Mouse (Mus musculus) cerebellum, adult 9-11 months (tissue): Measurements from ENCODE around the gene Srrm3.
A peak's percentile ranks its signal among the peaks of the same experiment; 100 is the strongest.

Experiments used
- DNase-seq: peaks from one replicate; pipeline ENCODE4 v3.0.0; 2022

Gene Srrm3

DNA sequence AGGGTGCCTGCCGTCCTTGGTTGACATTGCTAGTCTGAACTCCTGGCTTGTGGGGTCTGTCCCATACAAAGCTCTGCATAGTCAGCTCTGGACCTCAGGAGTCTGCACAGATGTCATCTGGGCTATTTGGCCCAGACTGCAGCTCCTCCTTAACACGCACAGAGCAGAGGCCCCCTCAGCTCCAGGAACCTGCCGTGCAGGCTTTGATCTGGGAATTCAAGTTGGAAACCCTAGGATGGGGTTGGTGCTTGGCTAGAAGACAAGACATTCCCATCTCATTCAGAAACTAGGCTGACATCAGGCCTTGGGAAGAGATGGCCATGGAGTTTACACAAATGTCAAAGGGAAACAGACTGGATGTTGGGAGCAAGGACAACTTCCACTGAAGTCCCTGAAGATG lies 17.8 kb downstream of the Srrm3 start:
- DNase-seq, result peak; percentile 37

DNA sequence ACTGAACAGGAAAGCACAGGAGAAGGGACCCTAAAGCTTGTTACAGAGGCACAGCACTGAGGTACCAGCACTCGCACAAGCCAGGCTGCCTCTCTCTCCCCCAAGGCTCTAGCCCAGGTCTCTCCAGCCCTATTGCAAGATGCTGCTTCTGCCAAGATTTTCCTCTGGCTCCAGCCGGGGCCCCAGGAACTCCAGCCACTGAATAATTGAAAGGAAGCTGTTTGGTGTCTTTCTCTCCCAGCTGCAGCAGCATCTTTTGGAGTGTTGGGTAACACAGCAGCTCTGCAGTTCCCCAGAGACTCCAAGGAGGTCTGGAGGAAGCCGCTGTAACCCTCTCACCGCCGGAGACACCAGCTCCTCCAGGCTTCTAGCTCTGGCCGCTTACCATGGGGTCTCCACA lies 19.5 kb downstream of the Srrm3 start:
- DNase-seq, result no peak

DNA sequence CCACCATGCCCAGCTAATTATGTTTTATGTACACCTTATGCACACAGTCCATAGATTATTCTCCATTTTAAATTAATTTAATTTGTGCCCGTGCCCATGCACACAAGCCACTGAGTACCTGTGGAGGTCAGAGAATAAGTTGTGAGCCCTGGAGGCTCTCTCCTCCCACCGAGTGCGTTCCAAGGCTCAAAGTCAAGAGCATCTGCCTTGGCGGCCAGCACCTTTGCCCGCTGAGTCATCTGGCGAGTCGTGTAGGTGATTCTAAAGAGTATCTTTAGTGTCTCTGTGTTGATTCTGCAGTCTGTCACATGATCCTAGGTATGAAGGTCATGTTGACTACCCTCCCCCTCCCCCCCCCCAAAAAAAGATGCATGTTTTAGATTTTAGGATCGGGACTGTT lies 22.7 kb downstream of the Srrm3 start:
- no peak for DNase-seq

- no peak for DNase-seq
These were observed 26.0 kb downstream of the Srrm3 start for GRCm38 (mm10) chr5:135832729-135833128.

DNA sequence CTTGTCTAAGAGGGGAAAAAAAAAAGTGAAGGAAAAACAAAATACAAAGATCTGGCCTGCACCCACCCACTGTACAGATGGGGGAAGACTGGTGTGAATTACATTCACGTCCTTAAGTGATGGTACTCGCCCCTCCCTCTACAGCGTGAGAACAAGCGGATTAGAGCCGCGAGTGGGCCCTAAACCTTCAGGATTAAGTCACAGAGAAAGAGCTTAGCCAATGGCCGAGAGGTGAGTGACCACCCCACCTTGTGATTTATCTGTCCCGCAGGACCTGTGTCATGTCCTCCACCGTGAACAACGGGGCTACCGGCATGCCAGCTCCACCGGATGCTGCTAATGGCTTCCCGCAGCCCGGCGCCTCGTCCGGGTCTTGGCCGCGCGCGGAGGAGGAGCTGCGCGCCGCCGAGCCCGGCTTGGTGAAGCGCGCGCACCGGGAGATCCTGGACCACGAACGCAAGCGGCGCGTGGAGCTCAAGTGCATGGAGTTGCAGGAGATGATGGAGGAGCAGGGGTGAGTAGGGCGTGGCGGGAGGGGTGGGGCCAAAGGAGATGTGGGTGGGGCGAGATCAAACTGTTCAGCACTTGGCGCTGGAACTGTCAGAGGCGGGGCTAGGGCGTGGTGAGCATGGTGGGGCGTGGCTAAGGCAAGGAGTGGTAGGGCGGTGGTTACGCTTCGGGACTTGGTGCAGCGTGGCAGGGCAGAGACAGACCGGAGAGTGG lies 28.2 kb downstream of the Srrm3 start:
- DNase-seq, result peak; percentile 85

GRCm38 (mm10) chr5:135835492-135835858 lies 28.8 kb downstream of the Srrm3 start:
- no peak for DNase-seq

- peak; percentile 76 for DNase-seq
These were observed 29.3 kb downstream of the Srrm3 start for GRCm38 (mm10) chr5:135835981-135836380.

GRCm38 (mm10) chr5:135841651-135842050 lies 35.0 kb downstream of the Srrm3 start:
- DNase-seq, result no peak

DNA sequence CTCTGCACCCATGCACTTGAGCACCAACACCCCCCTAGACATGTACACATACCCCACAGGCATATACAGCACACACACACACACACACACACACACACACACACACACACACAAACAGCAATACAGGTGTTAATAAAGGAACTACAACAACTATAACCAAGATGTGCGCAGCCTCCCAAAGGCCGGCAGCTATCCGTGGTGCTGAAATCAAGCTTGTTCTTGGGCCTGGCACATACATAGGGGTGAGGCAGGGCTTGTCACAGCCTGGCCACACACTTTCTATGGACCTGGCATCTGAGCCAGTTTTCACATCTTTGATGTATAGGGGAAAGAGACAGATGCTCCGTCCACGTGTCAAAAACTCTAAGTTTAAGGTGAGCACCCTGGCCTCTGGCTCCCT lies 36.7 kb downstream of the Srrm3 start:
- no peak for DNase-seq

DNA sequence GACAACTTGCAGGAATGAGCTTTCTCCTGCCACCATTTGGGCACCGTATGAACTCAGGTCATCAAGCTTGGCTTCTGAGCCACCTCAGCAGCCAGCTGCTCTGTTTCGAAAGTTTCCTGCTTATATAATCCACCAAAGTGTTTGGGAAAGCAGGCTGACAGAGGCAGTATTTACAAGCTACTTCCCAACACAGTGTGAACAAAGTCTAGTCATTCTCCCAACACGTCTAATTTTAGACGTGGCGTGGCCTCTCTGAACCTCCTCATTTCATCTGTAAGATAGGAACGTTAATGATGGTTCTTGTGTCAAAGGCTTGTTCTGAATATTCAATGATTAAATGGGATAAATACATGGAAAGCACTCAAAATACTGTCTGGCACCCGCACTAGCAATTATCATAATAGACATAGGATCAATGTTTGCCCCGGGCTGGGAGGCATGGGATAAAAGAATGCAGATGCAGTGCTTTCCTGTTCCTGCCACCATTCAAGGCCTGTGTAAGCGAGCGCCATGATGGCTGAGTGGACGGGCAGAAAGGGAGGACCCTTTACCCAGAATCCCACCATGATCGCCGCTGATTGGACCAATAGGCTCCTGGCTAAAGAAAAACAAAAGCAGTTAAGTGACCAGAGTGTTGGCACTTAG lies 39.1 kb downstream of the Srrm3 start:
- DNase-seq, result no peak

DNA sequence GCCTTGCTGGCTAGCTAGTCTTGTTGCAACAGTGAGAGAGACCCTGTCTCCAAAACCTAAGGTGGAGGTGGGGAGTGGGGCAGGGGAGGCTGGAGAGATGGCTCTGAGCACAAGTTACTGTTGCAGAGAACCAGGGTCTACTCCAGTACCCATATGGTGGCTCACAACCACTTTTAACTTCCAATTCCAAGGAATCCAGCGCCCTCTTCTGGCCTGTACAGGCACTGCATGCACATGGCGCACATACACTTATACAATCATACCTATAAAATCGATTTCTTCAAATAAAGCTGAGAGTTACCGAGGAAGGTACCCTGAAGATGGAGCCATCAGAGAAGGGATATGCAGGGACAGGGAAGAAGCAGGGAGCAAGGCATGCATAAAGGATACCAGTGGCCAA lies 40.8 kb downstream of the Srrm3 start:
- DNase-seq, result no peak

DNA sequence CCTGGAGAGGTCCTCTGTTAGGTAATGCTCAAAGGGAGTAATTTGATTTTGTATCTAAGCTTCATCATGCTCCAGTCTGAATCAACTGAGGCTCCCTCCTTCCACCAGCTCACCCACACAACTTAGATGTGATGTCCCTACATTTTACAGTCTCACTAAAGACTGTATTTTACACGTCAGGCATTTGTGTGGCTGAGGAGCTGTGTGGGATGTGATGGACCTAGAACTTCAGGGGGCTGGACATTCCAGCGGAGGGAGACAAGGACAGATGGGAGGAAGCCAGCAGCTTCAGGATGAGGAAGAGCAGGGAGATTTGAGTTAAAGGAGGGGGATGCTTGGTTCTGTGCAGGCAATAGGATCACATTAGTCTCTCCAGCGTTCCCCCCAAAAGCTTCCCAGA lies 41.2 kb downstream of the Srrm3 start:
- no peak for DNase-seq

GRCm38 (mm10) chr5:135851024-135851423 lies 44.3 kb downstream of the Srrm3 start:
- DNase-seq, result no peak

DNA sequence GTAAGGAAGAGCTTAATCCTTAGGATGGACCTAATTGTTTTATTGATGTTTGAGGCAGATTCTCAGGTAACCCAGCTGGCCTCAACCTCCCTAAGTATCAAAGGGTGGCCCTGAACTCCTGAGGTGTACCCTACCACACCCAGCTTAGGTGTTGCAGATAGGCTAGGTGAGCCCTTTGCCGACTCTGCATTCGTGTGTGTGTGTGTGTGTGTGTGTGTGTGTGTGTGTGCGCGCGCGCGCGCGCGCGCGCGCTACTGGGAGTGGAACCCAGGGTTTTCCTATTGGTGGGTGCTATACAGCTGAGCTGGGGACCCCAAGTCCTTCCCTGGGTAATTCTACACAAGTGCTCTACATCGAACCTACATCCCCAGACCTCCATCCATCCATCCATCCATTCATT lies 44.8 kb downstream of the Srrm3 start:
- no peak for DNase-seq

DNA sequence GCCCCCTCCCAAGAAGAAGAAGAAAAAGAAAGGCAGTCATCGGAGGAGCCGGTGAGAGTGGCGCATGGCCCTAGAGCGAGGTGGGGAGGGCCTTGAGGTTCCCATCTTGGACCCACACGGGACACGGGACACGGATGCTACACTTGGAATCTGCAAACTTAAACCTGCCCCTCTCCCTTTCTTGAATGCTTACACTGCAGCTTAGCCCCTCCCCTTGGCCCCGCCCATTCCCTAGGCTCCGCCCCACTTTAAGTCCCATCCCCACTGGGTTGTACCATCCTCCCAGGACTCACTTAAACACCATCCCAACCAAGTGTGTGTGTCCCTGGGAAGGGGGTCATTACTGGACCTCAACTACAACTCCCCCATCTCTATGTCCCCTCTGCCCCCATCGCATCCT lies 45.7 kb downstream of the Srrm3 start:
- DNase-seq, result no peak

GRCm38 (mm10) chr5:135853731-135854130 lies 47.0 kb downstream of the Srrm3 start:
- no peak for DNase-seq

DNA sequence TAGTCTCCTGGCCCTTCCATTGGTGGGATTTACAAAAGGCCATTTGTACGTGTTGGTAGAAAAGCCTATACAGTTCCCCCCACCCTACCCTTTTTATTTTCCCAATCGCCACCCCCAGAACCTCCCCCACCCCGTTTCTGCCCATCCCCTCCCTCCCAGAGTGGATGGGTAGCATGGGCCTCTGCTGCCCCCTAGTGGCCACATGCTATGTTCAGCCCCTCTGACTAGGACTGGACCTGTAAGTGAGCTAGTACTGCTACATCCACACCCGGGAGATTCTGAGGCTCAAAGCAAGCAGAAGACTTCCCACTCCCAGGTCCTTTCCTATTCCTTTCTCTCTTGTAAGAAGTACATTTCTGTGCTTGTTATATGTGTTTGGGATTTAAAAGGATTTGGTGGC lies 48.5 kb downstream of the Srrm3 start:
- peak; percentile 75 for DNase-seq

- no peak for DNase-seq
These were observed 60.0 kb downstream of the Srrm3 start for GRCm38 (mm10) chr5:135866662-135867061.

DNA sequence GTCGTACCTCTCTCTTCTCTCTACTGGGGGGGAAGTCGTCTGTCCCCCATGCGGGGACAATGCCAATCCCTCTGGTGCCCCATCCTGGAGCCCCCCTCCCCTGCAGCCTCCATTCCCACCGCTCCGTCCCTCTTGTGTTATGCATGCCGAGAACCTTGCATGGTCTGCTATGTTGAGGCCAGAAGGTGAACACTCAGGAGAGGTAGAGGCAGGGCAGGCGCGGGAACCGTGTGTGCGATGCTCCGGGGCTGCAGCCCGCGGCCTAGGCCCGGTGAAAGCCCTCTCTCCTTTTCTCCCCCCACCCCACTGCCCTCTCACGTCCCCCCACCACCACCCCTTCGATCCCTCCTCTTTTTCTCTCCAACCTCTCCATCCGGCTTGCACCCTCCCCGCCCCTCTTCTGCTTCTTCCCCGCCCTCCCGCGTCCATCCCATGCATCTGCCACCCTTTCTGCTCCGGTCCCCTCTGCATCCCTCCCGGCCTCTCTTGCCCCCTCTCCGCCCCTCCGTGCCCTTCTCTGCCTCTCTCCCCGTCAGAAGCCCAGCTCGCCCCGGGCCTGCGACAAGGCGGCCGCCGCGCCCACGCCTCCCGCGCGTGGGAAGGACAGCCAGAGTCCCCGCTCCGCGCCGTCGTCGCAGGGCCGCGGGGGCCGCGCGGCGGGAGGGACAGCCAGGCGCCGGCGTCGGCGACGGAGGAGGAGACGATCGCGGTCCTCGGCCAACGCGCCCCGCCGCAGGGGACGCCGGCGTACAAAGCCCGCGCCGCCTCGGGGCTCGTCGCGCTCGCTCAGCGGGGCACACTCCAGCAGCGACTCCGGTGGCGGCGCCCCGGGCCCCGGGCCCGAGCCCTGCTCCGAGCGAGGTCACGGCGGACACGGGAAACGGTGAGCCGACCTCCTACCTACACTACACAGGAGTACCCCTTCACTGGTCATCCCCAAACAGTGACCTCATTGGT lies 61.2 kb downstream of the Srrm3 start:
- DNase-seq, result peak; percentile 45

DNA sequence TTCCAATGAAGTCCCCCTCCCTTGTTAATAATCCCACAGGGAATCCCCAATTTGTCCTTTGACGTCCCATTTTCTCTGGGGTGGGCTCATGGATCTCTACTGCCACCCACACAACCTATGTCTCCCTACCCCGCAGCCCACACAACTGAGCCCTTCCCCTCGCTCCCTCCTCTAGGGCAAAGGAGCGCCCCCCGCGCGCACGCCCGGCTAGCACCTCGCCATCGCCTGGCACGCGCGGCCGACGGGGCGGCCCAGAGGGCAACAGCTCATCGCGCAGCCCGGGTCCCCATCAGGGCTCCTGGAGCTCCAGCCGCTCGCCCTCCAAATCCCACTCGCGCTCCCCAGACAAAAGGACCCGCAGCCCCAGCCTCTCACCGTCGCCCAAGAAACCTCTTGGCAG lies 62.0 kb downstream of the Srrm3 start:
- peak; percentile 43 for DNase-seq

DNA sequence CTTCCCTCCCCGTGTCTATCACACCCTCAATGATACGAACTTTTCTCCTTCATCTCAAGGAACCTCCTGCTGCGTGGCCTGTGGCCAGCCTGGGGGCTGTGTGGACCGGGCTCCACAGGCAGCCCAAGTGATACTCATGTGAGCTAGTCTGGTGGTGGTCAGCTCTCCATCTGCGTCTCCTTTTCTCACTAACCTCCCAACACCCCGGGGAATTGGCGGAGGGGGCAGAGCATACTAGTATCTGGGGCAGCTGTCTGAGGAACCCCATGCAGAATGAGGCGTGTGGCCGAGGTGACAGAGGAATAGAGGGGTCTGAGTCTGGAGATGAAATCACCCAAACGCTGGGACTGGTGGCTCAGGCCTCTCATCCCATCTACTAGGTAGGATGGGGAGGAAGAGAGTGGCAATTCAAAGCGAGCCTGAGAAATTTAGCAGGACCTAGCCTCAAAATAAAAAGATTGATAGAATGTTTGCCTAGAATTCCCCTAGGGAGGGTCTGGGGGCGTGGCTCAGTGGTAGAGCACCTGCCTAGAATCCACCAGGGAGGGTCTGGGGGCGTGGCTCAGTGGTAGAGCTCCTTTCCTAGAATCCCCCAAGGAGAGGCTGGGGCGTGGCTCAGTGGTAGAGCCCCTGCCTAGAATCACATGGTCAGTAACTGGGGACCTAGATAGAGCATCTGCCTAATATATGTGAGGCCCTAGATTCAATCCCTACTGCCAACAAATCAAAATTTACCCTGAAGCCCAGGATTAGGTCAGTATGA lies 63.2 kb downstream of the Srrm3 start:
- DNase-seq, result peak; percentile 37

DNA sequence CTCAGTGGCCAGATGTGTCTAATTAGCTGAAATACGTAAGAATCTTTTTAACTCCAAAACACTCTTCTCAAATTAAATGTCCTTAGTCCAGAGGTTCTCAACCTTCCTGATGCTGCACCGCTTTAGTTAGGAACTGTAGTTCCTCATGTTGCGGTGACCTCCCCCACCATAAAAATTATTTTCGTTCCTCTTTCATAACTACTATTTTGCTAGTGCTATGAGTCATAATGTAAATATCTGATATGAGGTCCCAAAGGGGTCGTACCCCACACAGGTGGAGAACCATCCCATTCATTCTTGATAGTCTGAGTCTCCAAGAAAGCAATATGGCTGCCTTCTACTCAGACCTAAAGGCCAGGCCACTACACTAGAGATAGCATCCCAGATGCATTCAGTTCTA lies 63.8 kb downstream of the Srrm3 start:
- no peak for DNase-seq

DNA sequence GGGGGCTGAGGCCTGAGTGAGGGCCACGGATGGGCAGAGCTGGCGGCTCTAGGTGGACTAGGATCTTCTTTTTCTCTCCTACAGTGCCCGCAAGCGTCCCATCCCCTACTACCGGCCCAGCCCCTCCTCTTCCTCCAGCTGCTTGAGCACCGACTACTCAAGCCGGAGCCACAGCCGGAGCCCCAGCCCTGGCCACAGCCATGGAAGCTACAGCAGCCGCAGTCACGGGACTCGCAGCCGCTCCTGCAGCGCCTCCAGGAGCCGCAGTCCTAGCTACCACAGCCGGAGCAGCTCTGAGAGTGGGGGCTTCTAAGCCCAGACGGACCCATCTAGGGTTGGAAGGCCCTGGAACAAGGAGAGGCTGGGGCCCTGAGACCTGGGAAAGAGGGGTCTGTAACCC lies 66.3 kb downstream of the Srrm3 start:
- DNase-seq, result no peak
